Mouse (Mus musculus): ENCODE measurements around the gene Nup93. TPM values are rescaled to one million over a fixed set of nuclear protein-coding genes. Genes with fewer than 3 reads are reported as not detected.

Gene Nup93
- total and polyA plus RNA-seq, 3 experiments = 46.0 to 99.6 (median 88.3) TPM

DNA sequence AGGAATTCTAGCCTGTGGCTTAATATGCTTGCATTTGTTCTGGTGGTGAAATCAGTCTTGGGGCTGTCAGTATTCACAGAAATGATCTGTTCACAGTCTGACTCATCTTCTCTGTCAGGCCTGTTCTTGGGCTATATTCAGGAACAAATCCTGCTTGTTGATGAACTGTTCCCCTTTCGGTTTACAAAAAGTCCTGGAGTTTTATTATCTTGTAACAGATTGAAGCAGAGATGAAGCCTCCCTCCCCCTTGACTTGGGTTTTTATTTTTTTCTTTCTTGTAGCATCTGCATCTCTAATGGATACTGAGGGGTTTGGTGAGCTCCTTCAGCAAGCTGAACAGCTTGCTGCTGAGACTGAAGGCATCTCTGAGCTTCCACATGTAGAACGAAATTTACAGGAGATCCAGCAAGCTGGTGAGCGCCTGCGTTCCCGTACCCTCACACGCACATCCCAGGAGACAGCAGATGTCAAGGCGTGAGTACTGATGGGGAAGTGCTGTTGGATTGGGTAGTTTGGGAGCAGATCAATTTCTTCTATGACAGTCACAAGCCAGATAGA is 13.1 kb downstream of the Nup93 start:
- dilution Hi-C loops (cut with MboI; ENCODE audit: extremely low pct_ligation_motif_present, extremely low pct_unique_long_range_greater_than_20kb, low sequenced_read_pairs) = no loop called here
- no peak for DNase-seq (ENCODE audit: extremely low read depth)
- H3K79me2 ChIP-seq (replicated peaks; ENCODE audit: control insufficient read depth, extremely low read depth, insufficient read depth, poor library complexity, severe bottlenecking) = peaks cover 10% of the 10 kb centered on the region; the same call in 1 of the 2 replicates
- in situ Hi-C loops (cut with MboI; ENCODE audit: low pct_ligation_motif_present, low pct_unique_long_range_greater_than_20kb, low sequenced_read_pairs) = no loop called here
- no peak overlapping the region for H3K27ac ChIP-seq (ENCODE audit: insufficient read depth, low read depth)
- H3K4me1 ChIP-seq (ENCODE audit: control insufficient read depth in 1 of 2, insufficient read depth in 2 of 2) = peaks cover 6 to 48% of the 10 kb centered on the region in 2 experiments
- H3K4me3 ChIP-seq (replicated peaks in 1 of 3; ENCODE audit: low read depth in 2 of 3, low read length in 2 of 3, poor library complexity in 1 of 3) = no peak overlapping the region
- H3K36me3 ChIP-seq (replicated peaks in 1 of 2; ENCODE audit: control insufficient read depth in 1 of 2, insufficient read depth in 1 of 2, low read length in 1 of 2) = peaks cover 19 to 61% of the 10 kb centered on the region in 2 experiments
- no peaks in the 10 kb centered on the region for H3K27me3 ChIP-seq (replicated peaks)
- H3K4me2 ChIP-seq (ENCODE audit: insufficient read depth, low read depth, poor library complexity, severe bottlenecking) = no peak overlapping the region
- TF ChIP-seq MYC (IDR thresholded peaks at IDR 0.05; ENCODE audit: low read depth, low read length) (no peak), POLR2A (IDR thresholded peaks at IDR 0.05; ENCODE audit: low read depth, low read length) (no peak), MAFK (IDR thresholded peaks at IDR 0.05; ENCODE audit: insufficient replicate concordance, low read length) (no peak), CTCF (conservative IDR thresholded peaks at IDR 0.05 in 1 of 2, IDR thresholded peaks at IDR 0.05 in 1 of 2; ENCODE audit: low read depth in 2 of 2, low read length in 2 of 2) (no peak), TBP (conservative IDR thresholded peaks at IDR 0.05; ENCODE audit: low read depth, low read length) (no peak), PAX5 (IDR thresholded peaks at IDR 0.05; ENCODE audit: low read length) (no peak), IRF4 (IDR thresholded peaks at IDR 0.05; ENCODE audit: low read depth, low read length) (no peak), JUN (IDR thresholded peaks at IDR 0.05; ENCODE audit: insufficient read depth, low read depth, low read length) (no peak)
- no peak overlapping the region for H3K9ac ChIP-seq (ENCODE audit: insufficient read depth, low read depth)
- no peaks in the 10 kb centered on the region for H3K9me3 ChIP-seq (replicated peaks; ENCODE audit: low read length)

DNA sequence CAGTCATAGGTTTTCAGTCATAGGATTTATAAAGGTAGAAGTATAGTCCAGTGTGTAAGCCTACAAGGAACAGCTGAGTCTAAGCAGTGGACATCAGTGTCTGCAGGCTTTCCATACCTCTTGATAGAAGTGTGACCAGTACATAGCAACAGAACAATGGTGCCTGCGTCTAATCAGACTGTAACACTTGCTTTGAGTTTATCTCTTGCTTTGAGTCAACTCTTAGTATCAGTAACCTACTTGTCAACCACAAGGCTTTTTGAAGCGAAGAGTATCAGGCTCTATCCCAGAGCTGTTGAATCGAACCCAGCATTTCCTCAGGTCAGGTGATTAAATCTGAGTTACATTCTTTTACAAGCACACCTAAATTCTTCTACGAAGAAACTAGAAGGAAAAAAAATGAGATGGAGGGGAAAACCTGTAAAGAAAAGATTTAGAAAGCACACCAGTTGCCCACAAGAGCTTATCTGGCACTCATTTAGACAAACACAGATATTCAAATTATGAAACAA is 25.9 kb downstream of the Nup93 start:
- H3K36me3 ChIP-seq (replicated peaks in 1 of 2; ENCODE audit: control insufficient read depth in 1 of 2, insufficient read depth in 1 of 2, low read length in 1 of 2) = peaks cover 21 to 70% of the 10 kb centered on the region in 2 experiments

DNA sequence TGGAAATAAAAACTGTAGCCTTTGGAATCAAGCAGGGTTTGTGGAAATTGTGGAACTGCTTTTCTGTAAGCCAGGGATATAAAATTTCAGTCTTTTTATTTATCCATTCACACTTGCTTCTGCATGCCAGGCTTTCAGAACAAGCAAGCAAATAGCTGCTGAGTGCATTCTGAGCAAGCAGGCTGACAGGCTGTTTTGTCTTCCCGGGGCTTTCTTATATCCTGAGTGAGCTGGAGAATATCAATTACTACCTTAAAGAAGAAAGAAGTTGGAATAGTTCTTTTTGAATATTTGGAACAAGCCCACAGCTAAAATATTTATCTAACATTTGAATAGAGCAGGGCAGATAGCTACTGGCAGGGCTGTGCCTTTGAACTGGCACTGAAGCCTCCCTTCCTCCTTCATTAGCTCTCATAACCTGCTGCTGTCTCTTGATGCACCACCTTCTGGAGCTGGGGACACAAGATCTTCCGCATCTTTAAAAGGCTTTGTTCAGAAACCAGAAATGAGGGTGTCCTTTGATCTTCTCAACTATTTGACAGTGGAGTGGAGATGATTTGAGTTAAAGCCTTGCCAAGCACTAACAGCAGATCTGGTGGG is 35.6 kb downstream of the Nup93 start:
- DNase-seq (ENCODE audit: extremely low read depth) = no peak

More for the DNA sequence above, 25.9 kb downstream of the Nup93 start:
- Histone ChIP-seq H3K4me3 (replicated peaks in 1 of 3; ENCODE audit: low read depth in 2 of 3, low read length in 2 of 3, poor library complexity in 1 of 3) (no peak overlapping the region), H3K79me2 (replicated peaks; ENCODE audit: control insufficient read depth, extremely low read depth, insufficient read depth, poor library complexity, severe bottlenecking) (peaks cover 5% of the 10 kb centered on the region; the same call in 1 of the 2 replicates), H3K9ac (ENCODE audit: insufficient read depth, low read depth) (no peak overlapping the region), H3K27ac (ENCODE audit: insufficient read depth, low read depth) (no peak overlapping the region), H3K27me3 (replicated peaks) (no peaks in the 10 kb centered on the region), H3K4me2 (ENCODE audit: insufficient read depth, low read depth, poor library complexity, severe bottlenecking) (no peak overlapping the region), H3K4me1 (ENCODE audit: control insufficient read depth in 1 of 2, insufficient read depth in 2 of 2) (peaks cover 8 to 26% of the 10 kb centered on the region in 2 experiments; a peak in 3 of 4 replicates), H3K9me3 (replicated peaks; ENCODE audit: low read length) (no peaks in the 10 kb centered on the region)
- in situ Hi-C loops (cut with MboI; ENCODE audit: low pct_ligation_motif_present, low pct_unique_long_range_greater_than_20kb, low sequenced_read_pairs) = no loop called here
- DNase-seq (ENCODE audit: extremely low read depth) = peak; percentile 17
- dilution Hi-C loops (cut with MboI; ENCODE audit: extremely low pct_ligation_motif_present, extremely low pct_unique_long_range_greater_than_20kb, low sequenced_read_pairs) = no loop called here
- TF ChIP-seq EP300 (IDR thresholded peaks at IDR 0.05; ENCODE audit: low read length) = peak; percentile 31; the same call in 1 of the 2 replicates
- no peak for TF ChIP-seq PAX5 (IDR thresholded peaks at IDR 0.05; ENCODE audit: low read length)
- peak; percentile 50; the same call in 1 of the 2 replicates for TF ChIP-seq BHLHE40 (IDR thresholded peaks at IDR 0.05; ENCODE audit: low read depth, low read length)
- peak; percentile 58; the same call in 1 of the 2 replicates for TF ChIP-seq IRF4 (IDR thresholded peaks at IDR 0.05; ENCODE audit: low read depth, low read length)
- no peak for TF ChIP-seq RCOR1 (conservative IDR thresholded peaks at IDR 0.05; ENCODE audit: low read depth, low read length)

More for the DNA sequence above, 35.6 kb downstream of the Nup93 start:
- Histone ChIP-seq H3K4me3 (replicated peaks in 1 of 3; ENCODE audit: low read depth in 2 of 3, low read length in 2 of 3, poor library complexity in 1 of 3) (no peak overlapping the region), H3K27me3 (replicated peaks) (no peaks in the 10 kb centered on the region), H3K4me2 (ENCODE audit: insufficient read depth, low read depth, poor library complexity, severe bottlenecking) (no peak overlapping the region), H3K9me3 (replicated peaks; ENCODE audit: low read length) (no peaks in the 10 kb centered on the region), H3K36me3 (replicated peaks in 1 of 2; ENCODE audit: control insufficient read depth in 1 of 2, insufficient read depth in 1 of 2, low read length in 1 of 2) (peaks cover 9 to 67% of the 10 kb centered on the region in 2 experiments), H3K79me2 (replicated peaks; ENCODE audit: control insufficient read depth, extremely low read depth, insufficient read depth, poor library complexity, severe bottlenecking) (no peaks in the 10 kb centered on the region), H3K9ac (ENCODE audit: insufficient read depth, low read depth) (no peak overlapping the region), H3K4me1 (ENCODE audit: control insufficient read depth in 1 of 2, insufficient read depth in 2 of 2) (no peaks in the 10 kb centered on the region), H3K27ac (ENCODE audit: insufficient read depth, low read depth) (no peak overlapping the region)
- TF ChIP-seq POLR2AphosphoS2 (IDR thresholded peaks at IDR 0.05; ENCODE audit: low read depth, low read length) (no peak), NELFE (IDR thresholded peaks at IDR 0.05; ENCODE audit: low read depth, low read length) (no peak), SMC3 (IDR thresholded peaks at IDR 0.05; ENCODE audit: low read depth, low read length) (no peak), MEF2A (IDR thresholded peaks at IDR 0.05; ENCODE audit: borderline replicate concordance, low read depth, low read length) (no peak)
- in situ Hi-C loops (cut with MboI; ENCODE audit: low pct_ligation_motif_present, low pct_unique_long_range_greater_than_20kb, low sequenced_read_pairs) = no loop called here
- dilution Hi-C loops (cut with MboI; ENCODE audit: extremely low pct_ligation_motif_present, extremely low pct_unique_long_range_greater_than_20kb, low sequenced_read_pairs) = no loop called here
